Mouse (Mus musculus) megakaryocyte-erythroid progenitor cell, adult 5-6 weeks (primary cell): Measurements from ENCODE around the gene Fer1l4. TPM values are rescaled to one million over a fixed set of nuclear protein-coding genes. Genes with fewer than 3 reads are reported as not detected.
A peak's percentile ranks its signal among the peaks of the same experiment; 100 is the strongest.

Experiments used
- ATAC-seq: replicated peaks from 2 replicates; pipeline ENCODE4 v1.8.0; 2016; ENCODE audit warnings: mild to moderate bottlenecking, inconsistent platforms; ENCODE audit not compliant: severe bottlenecking, poor library complexity, low FRiP score, low TSS enrichment
- total RNA-seq, 2 experiments: library from RNA; stranded (forward) in 1 of 2; stranded (reverse) in 1 of 2; fragments of 200-1000, 215-1000 nt in 1 of 2; fragments of >200 nt in 1 of 2; fragmentation: Nextera tagmentation in 1 of 2; gene quantifications; 2 replicates each; pipeline ENCODE4 v1.2.3; 2014 to 2017

Fer1l4 gene
- not detected in 2 replicates for total RNA-seq (2014; fragmentation: Nextera tagmentation)
- not detected in 2 replicates for total RNA-seq (2017)

DNA sequence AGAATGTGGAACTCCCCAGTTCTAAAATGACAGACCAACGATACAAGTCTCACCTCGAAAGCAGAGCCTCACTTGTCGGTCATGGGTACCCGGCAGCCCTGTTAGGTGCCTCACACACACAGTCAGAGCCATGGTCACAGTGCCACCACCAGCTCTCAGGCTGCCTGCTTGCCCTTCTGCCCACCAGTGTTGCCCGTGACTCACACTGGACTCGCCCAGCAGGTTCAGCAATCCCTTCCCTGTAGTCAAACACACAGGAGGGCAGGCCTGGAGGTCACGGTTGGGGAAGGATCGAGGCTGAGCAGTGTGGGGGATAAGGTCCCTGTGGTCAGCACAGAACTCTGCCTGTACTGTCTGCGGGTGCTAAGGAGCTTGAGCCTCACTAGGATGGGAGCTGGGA lies at the start of gene Fer1l4:
Gene Fer1l4 (minus strand): TSS at position 132 of the 400 bp plus-strand sequence.
- no peak for ATAC-seq

DNA sequence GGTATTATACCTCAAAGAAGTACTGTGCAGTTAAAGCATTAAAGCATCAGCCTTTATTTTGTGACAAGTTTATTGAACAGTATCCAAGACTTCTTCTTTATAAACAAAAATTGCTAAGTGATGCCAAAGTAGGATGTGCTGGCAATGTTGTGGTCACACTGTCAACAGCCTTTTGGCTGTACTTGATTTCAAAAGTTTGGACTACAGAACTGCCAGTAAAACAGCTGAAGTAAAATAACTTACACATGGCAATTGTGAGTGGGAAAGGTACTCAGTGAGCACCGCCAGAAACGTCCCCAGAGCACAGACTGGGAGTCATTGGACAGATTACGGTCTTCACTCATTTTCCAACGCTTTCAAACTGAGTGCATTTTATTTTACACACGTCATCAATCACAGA lies 39.2 kb upstream of the Fer1l4 start:
- no peak for ATAC-seq

DNA sequence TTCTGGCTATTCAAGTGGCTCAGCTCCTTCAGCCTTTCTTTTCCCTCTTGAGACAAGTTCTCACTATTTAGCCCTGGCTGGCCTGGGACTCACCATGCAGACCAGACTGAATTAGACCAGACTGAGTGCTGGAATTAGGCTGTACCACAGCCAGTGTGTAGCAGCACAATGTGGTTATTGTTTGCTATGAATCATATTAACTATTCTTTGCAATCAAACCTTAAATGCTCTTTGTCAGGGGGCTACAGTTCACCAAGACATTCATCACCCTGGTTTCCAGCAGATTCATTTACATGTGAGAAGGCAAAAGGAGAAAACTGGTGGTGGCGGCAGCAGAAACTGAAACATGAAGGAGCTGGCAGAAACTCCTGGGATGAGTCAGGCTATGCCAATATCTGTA lies 37.1 kb upstream of the Fer1l4 start:
- no peak for ATAC-seq

DNA sequence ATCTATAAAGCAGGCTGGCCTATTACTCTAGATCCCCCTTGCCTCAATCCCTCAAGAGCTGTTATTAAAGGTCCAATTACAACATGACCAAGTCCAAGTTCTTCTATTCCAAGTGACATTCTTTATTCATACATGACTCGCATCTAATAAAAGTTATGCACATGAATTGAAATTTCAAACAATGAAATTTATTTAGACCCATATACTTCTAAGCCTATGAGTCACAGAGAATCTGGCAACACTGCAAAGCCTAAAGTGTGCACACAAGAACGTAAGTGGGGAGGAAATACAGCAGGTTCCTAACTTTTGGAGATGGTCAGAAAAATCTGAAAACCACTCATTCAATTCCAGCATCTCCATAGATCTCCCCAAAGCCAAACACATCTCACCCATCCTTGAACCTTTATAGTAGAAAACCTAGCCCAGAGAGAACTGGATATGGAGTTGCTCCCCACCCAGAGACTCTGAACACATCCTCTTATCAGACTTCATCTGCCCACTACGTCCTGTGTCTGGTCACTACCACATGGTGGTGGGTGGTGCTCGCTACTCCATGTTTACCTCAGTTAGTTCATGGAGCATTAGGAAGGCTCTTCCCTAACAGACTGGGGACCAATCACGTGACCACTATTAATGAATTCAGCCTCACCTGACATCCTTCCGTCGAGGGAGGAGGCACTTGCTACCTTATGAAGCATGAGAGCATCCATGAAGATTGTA lies 34.8 kb upstream of the Fer1l4 start:
- 0 out of 2 replicates have a peak, but pooled peaks have one; percentile 25 for ATAC-seq

DNA sequence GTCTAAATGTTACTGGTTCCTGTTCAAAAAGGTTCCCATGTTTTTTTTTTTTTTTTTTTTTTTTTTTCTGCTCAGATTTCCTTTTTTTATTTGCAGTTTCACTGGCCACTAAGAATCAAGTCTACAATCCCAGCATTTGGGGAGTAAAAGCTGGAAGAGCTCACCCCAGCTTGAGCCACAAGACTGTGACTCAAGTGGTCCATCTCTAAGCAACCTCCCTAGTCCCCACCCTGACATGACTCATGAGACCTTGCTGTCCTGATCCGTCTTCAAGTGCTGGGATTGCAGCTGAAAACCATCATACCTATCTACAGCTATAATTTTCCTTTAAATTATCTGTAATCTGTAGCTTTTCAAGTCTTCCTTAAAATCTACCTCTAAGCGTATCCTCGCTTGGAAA lies 31.8 kb upstream of the Fer1l4 start:
- ATAC-seq, result no peak

DNA sequence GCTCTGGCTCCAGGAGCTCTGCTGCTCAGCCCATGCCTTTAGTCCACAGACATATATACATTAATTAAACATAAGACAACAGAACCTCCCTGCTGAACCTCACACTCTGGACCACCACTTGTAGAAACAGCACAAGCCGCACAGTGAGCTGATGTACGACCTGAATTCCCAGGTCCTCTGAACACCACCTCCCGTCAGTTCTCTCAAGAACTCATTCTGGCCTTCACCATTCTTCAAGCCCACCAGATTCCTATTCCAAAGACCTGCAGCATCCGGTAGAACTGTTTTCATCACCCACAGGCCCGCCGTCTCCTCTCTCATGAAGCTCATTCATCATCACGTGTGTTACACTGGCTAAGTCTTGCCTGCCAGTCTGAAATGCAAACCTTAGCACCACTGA lies 27.6 kb upstream of the Fer1l4 start:
- no peak for ATAC-seq

DNA sequence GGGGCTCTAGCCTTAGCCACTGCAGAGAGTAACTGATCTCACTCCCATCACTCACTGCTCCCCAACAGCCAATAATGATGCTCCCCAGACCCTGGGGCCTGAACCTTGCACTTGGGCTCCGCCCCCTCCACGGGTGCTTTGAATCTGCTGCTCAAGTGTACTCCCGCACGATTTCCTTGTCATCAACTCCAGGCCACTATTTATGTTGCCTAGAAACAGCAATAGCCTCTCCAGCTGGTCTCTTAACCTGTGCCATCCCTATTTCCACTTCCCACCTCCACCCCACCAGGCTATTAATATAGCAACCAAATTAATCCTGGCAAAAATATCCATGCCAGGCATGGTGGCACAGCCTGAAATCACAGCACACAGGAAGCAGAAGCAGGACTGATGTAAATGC lies 26.9 kb upstream of the Fer1l4 start:
- no peak for ATAC-seq

DNA sequence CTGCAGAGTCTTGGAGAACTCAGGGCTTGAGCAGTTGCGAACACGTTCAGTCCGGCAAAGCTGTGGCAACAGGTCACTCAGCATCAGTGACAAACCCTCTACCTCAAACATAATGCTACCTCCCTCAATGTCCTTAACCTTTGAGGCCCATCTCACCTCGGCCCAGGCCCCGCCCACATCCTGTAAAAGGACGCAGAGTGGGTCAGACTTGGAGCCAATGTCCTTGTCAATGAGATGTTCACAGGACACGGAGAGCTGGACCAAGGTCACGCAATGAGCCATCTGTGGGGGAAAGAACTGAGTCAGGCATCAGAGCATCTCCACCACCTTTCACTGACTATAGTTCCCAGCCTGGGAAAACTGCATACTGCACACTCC lies 26.4 kb upstream of the Fer1l4 start:
- ATAC-seq, result no peak

DNA sequence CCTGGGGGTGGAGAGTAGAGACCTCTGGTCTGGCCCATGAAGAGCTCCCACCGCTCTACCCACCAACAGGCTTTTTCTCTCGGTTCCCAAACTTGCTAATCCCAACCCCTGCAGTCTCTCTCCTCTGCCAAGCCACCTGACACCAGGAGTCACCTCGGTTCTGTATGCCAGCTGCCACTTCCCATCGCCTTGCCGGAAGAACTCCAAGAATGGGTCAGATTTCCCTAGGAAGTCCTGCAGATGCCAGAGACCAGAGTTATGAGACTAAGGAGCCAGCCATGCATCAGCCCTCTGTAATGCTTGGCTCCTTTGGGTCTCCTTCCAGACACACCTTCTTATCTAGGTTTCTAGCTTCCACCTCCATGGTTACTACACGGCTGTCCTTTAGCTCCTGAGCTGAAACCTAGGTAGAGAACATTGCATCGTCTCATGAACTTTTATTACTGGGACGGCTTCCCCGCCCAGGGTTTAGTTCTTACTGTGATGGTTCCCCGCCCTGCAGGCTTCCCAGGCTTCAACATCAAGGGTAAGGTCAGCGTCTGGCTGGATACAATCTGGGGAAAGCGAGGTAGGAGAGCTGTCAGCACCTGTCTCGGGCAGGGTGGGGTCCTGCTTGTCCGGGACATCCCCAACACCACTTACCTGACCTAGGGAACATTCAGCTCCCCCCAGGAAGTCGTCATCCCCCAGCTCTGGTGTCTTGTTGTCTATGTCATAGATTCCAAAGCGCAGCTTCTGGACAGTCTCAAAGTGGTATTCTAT lies 25.9 kb upstream of the Fer1l4 start:
- no peak for ATAC-seq

DNA sequence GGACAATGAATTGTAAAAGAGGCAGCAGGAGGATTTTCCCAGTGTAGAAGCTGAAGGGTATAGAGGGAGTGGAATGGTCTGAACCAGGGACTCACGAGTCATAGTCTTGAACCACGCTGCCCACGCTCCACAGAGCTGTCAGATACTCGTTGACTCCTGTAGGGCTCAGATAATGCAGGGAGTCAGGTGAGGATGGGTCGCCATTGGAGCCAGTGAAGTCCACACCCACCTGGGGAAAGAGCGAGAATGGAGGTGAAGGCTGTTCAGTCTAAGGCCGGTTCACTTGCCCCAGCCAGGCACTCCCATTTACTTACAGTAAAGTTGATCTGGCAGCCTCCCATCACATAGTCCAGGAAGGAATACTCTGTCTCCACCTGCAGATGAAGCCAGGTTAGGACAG lies 24.7 kb upstream of the Fer1l4 start:
- ATAC-seq, result no peak

DNA sequence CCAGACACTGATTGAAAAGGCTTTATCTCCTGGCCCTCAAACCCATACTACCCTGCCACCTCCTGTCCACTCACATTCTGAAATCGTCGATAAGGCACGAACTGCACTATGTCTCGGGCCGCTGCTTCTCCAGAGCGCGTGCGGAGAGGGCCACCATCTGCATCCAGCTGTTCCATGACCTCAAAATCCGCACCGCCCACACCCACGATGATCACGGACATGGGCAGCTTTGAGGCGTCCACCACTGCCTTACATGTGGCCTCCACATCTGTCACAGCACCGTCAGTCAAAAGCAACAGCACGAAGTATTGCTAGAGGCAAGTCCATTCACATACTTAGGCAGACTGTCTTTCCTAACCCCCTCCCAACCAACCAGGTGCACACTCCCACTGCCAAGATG lies 21.0 kb upstream of the Fer1l4 start:
- ATAC-seq, result no peak

DNA sequence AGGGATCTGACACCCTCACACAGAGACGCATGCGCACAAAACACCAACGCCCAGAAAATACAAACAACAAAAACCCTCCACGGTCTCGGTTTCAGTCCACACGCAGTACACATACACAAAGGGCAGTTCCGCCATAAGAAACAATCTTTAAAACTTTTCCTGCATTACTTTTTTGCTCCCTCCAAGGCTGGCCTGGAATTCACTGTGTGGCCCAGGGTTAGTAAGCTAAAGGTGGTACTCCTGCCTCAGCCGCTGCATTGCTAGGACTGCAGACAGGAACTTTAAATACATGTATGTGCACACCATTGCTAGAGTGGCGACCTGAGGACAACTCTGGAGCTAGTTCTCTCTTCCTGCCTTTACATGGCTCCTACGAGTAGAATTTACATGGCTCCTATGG lies 18.5 kb upstream of the Fer1l4 start:
- ATAC-seq, result no peak

DNA sequence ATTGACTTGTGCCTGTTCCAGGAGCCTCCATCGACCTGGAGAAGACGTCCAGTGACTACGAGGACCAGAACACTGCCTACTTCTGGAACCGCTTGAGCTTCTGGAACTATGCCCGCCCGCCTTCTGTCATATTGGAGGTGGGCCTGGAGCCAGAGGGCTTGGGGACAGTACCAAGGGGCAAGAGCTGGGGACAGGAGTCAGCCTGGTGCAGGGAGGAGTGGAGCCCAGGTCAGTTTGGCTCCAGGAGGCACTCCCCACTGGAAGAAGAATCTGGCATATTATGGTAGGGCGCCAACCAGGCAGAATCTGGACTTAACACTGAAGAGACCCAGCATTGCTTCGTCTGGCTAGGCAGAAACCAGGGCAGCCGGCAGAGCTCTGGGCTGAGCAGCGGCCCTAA lies 15.2 kb upstream of the Fer1l4 start:
- no peak for ATAC-seq

DNA sequence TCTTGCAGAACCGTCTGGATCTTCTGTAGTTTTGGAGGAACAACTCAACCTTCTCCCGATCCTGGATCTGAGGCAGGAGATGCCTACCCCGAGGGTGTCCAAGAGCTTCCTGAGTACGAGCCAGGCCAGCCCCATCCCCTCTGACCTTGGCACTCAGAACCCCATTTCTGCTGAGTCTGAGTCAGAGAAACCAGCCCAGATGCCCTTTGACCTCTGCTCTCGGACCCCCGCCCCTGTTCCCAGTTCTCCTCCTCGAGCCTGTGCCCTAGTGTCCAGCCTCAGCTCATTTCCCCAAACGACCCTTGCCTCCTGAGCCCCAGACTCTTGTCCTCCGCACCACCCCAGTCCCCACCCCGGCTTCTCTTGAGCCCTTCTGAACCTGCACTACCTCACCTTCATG lies 13.4 kb upstream of the Fer1l4 start:
- ATAC-seq, result no peak

DNA sequence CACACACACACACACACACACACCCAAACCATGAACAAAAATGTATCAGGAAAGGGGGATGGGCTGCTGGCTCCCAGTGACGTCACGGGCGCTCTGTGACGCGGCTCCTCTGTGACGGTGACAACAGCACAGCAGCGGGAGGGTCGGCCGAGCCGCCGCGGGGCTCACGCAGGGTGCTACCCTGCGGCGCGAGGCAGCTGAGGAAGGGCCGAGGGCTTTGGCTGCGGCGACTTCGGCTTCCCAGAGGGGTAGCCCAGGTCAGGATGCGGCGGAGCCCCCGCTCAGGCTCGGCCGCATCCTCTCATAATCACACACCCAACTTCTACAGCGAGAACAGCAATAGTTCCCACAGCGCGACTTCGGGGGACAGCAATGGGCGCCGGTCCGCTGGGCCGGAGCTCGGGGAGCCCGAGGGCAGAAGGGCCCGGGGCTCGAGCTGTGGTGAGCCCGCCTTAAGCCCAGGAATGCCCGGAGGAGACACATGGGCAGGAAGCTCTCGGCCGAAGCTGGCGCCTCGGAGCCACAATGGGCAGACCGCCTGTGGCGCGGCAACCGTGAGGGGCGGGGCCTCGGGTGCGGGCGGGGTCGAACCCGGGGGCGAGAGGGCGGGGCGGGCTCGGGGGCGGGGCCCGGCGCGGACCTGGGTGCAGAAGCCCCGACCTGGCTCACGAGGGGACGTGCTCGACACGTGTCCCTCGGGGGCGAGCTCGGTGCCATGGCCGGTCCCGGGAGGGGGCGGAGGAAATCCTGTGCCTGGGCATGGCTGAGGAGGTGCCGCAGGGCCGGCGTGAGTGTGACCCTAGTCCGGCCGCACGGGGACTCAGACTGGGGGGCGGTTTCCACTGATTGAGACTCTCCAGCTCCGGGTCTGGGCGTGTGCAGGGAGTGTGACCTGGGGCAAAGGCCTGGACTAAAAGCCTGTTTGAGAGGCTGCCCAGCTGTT lies 12.6 kb upstream of the Fer1l4 start, which contains the start of gene Spag4:
Gene Spag4 (plus strand): TSS at position 77 of the 943 bp plus-strand sequence.
- ATAC-seq, result peak; percentile 72

DNA sequence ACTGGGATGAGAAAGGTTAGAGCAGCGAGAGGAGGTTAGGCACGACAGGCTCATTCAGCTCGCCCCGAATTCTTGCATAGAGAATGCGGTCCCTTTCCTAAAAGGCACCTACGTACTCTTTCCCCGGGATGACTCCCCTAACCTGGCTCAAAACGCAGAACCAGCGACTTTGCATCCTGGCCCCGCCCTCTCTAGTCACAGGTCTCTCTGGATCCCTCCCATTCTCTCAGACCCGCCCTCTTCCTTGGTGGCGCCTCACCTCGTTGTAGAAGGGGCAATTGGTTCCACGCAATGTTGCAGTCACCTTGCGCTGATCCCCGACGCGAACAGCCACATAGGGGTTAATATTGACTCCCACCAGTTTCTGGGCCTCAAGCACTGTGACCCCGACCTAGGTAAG lies 4.8 kb downstream of the Fer1l4 start:
- ATAC-seq, result peak; percentile 60

DNA sequence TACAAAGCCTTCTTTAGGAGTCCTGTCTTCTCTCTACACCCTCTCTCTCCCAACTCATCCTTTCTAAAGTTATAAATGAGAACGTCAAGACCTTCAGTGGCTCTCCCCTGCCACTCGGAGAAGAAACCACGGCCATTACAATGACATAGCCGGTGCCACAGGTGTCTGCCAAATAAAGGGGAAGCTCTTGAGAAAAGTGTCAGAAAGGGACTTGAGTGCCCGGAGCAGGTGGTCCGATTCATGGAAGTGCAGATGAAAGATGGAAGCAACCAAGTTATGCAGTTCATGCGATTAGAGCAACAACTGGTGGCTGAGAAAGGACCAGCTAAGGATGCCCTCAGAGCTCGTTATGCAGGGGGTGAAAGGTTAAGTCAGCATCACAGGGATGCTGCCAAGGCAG lies 9.8 kb downstream of the Fer1l4 start:
- ATAC-seq, result no peak

DNA sequence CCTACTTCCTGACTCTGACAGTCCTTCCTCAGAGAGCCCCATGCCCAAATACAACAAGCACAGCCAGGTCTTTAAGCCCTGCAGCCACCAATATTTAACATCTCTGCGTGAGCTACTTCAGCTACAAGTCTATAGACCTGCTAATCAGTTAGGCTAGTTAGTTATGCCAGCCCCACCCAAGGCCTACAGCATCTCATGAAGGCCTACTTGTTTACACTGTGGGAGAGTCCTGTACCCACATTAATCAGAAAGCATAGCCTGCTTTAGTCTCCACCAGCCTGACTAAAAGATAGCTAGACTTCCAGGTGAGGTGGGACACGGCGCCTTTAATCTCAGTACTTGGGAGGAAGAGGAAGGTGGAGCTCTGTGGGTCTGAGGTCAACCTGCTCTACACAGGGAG lies 13.4 kb downstream of the Fer1l4 start:
- no peak for ATAC-seq

DNA sequence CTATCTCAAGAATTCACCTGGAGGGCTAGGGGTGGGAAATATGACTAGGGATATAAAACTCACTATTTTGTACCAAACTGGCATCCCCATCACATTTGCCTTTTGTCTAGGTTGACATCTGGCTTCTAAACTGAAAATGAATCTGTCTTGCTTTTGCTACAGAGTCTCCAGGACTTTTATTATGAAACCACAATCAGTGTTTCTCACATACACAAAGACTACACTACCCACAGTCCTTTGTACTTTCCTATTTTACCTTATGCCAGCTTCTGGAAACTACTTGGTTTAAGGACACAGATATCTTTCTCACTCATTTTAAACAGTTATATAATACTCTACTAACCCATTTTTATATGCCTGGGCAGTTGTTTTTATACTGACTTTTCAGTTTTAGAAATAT lies 27.3 kb downstream of the Fer1l4 start:
- ATAC-seq, result no peak

DNA sequence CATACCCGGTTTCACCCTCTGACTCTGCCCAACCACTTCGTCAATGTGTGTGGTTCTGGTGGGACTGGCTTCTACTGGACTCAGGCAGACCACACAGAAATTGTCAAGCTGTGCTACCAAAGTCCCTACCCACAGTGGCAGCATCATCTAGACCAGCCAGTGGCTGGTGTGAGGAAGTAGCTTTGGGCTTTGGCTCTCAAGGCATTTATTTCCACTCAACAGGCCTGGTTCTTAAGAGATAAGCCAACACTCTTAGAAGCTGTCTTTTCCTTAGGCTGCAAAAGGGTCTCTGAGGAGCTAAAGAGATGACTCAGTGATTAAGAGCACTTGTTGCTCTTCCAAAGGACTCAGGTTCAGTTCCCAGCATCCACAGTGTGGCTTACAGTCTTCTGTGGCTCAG lies 31.0 kb downstream of the Fer1l4 start:
- ATAC-seq, result 0 out of 2 replicates have a peak, but pooled peaks have one; percentile 24
